Mouse (Mus musculus): ENCODE measurements at regions not wholly inside any gene's neighbourhood (a gene's known extent, or its start where the extent isn't known, plus 50 kb on each side); places are given as distances from the start of the nearest gene placed in this dataset.

GRCm38 (mm10) chr8:113259477-113259876 is 375.9 kb upstream of the Mon1b start:
- TF ChIP-seq E2F4 (IDR thresholded peaks at IDR 0.05; ENCODE audit: insufficient read depth) (no peak), MYOG (IDR thresholded peaks at IDR 0.05; ENCODE audit: control insufficient read depth in 1 of 3, insufficient read depth in 1 of 3, insufficient read length in 2 of 3, low read depth in 2 of 3) (no peak), POLR2A (IDR thresholded peaks at IDR 0.05; ENCODE audit: insufficient read length, low read depth) (no peak), USF1 (IDR thresholded peaks at IDR 0.05; ENCODE audit: low read depth) (no peak), MAX (IDR thresholded peaks at IDR 0.05; ENCODE audit: low read depth) (no peak), TCF3 (IDR thresholded peaks at IDR 0.05; ENCODE audit: insufficient read length, low read depth) (no peak), MYOD1 (IDR thresholded peaks at IDR 0.05; ENCODE audit: control insufficient read depth in 1 of 3, insufficient read length in 2 of 3, low read depth in 2 of 3) (no peak), TCF12 (IDR thresholded peaks at IDR 0.05; ENCODE audit: insufficient read depth, poor library complexity, severe bottlenecking) (no peak), REST (IDR thresholded peaks at IDR 0.05; ENCODE audit: insufficient read depth, insufficient read length) (no peak), POLR2AphosphoS2 (IDR thresholded peaks at IDR 0.05; ENCODE audit: insufficient read length, low read depth) (no peak), CEBPB (IDR thresholded peaks at IDR 0.05; ENCODE audit: insufficient read depth, poor library complexity, severe bottlenecking) (no peak)

Measured in myocyte (in vitro differentiated cells).